Mouse (Mus musculus) central nervous system, embryonic 11.5 days (tissue): ENCODE data around the gene Selenop. TPM values are rescaled to one million over a fixed set of nuclear protein-coding genes. Genes with fewer than 3 reads are reported as not detected.

Source experiments
- polyA plus RNA-seq: library from polyadenylated mRNA; depleted of rRNA; stranded (reverse); fragments of >200 nt; gene quantifications from 2 replicates; pipeline ENCODE4 v1.2.3, GENCODE M21; 2012; rRNA removed

The Selenop gene
- 33.2 and 62.0 TPM in 2 replicates for polyA plus RNA-seq

DNA sequence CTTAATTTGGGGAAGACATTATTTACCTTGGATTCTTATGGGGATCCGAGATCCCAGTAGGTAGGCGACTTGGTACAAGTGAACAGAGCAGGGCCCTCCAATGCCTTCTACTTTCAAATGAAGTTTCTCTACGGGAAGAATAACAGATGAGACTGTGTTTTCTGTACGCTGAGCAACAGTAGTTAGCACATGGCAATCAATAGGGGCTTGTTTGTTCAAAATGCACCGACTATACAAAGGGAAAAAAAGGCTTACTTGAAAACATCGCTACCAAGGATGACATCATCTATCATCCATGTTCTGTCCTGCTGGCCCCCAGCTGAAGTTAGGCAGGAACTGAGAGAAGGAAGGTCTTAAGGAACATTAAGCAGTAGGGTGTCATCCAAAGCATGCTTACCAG is at the start of gene Selenop:
Selenop (plus strand) TSS at position 301 of the 400 bp plus-strand sequence.

DNA sequence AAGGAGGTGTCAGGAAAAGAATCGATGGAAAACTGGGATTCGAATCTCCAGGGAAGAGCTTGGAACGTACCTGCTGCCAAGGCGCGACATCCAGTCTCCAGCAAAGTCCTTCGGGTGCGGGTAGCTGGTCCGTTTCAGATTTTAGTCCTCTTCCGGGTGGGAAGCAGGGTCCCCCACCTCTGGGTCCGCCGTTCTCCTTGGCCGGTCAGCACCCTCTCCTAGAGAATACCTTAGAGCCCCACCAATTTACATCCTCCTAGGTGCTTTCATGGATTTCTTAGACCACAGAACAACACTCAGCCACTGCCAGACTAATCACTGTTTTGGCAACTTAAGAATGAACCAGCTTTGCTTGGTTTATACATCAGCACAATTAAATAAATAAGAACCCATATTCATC is 35.1 kb downstream of the Selenop start, which contains the start of gene Ccdc152:
Ccdc152 (minus strand) TSS at position 101 of the 400 bp plus-strand sequence.

Other genes starting within 250 kb of the Selenop start
- 0.93 TPM in 1 of 2 replicates, not detected in the other for gene Ccdc152, start 35.0 kb downstream of the Selenop start, polyA plus RNA-seq